Mouse (Mus musculus) stomach, postnatal 0 days (tissue): ENCODE measurements around the gene Lrmda.

ENCODE experiments used
- CTCF ChIP-seq: IDR thresholded peaks from 2 replicates; pipeline ENCODE4 v1.5.1; 2016; ENCODE audit warnings: antibody characterized with exemption, low read depth, mild to moderate bottlenecking, moderate library complexity
- EP300 ChIP-seq: optimal IDR thresholded peaks from 2 replicates; pipeline ENCODE3; 2016; ENCODE audit warnings: antibody characterized with exemption

- TF ChIP-seq CTCF (no peak), EP300 (no peak)
Measured at GRCm38 (mm10) chr14:22285826-22286225, 266.3 kb downstream of the Lrmda start.
